Mouse (Mus musculus) thymus, adult 2 months (tissue): ENCODE results near the gene Gm28539.
"Not testable (repeated sequence)": the region's sequence is repeated elsewhere in the genome, so short reads cannot be mapped to it uniquely, and the experiment has no call there.

ENCODE experiments used
- CTCF ChIP-seq: fragments of 200-500 bp; IDR thresholded peaks from 2 replicates; pipeline ENCODE4 v1.5.1; 2012; ENCODE audit warnings: mild to moderate bottlenecking, control low read depth, low read length, moderate library complexity, borderline replicate concordance; ENCODE audit not compliant: control insufficient read depth, poor library complexity, insufficient read depth; ENCODE audit errors: extremely low read depth
- POLR2A ChIP-seq: fragments of 200-500 bp; IDR thresholded peaks from 2 replicates; pipeline ENCODE4 v1.6.1; 2012; ENCODE audit warnings: mild to moderate bottlenecking, low read length, control low read depth, moderate library complexity; ENCODE audit not compliant: control insufficient read depth, poor library complexity, insufficient read depth; ENCODE audit errors: extremely low read depth

DNA sequence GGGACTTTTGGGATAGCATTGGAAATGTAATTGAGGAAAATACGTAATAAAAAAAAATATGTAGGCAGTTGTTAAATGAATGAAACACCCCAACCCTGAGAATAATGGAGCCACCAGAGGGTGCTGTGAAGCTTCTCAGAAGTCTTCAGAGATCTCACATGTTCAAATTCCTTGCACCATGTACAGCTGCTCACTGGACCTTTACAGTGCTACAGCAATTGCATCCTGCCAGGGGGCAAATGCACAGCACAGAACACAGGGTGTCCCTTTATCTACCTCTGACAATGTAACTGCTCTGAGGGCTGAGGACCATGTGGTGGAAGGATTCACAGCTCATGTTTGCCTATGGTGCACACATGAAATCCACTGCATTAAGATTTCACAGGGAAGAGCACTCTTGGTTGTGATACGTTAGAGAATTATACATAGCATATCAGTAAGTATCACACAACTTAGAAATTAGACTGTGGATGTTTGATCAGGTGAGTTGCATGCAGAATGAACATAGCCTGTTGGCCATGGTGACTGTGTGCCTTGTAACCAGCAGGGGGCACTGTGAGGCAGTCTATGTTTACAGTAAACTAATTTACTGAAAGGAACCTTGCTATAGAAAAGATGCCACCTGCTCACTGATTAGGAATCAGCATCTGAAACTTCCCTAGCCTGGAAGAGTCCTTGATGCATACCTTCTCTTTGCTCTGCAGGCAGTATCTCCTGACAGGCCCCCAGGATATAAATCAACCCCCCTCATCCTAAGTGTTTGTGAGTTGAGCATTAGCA is 166.4 kb downstream of the Gm28539 start:
- TF ChIP-seq POLR2A, CTCF: not testable (repeated sequence)
